Mouse (Mus musculus) T-helper 1 cell (primary cell): ENCODE measurements around the gene Arsg.

Source experiments
- in situ Hi-C: fragments of 300-600 bp; cut with MboI, MseI; formaldehyde crosslinking; loops from one replicate; pipeline ENCODE4 v1.15.1; 2025; ENCODE audit warnings: high pct_unique_total_duplicates

The Arsg gene

DNA sequence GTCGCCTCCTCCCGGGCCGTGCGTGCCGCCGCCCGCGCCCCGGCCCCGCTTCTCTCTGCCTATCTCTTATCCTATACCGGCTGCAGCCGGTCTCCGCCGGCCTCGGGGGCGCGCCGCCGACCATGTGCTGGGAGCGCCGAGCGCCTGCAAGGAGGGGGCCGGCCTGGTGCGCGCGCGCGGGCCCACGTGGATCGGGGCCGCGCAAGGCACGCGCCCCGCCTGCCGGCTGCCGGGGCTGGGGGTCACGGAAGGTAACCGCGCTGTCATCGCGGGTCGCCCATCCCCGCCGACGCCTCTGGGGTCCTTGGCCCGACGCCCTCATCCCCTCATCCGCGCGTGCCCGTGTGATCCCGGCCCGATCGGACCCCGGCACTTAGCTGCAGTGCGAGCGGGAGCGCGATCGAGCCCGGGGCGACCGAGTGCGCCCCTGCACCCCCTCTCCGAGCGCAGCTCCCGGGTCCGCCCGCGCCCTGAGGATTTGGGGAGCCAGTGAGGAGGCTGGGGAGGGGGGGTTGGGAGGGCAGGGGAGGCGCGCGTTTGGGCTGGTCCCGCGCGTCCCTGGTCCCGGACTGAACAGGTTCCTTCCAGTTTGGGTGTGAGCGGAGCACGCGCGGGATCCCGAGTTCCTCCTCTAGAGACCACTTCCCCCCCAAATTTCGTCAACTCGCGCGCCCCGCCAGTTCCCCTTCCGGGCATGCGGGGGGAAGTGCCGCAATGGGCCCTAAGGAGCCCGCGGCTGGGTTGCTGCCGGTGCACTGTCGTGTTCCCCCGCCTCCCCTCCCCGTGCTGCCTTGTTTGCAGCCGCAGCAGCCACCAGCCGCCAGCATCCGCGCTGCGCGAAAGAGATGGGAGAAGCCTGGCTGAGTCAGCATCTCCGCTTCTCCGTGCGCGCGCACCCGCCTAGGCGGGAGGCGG lies at the start of gene Arsg, which contains the start of gene Slc16a6:
Gene Arsg, plus strand, starts transcription at position 204 of the 915 bp plus-strand sequence.
Gene Slc16a6, minus strand, starts transcription at position 428 of the 915 bp plus-strand sequence.
- in situ Hi-C loops: no loop called here

- in situ Hi-C loops: loop anchor here (5.0 to 25.0 kb wide), 2 partner anchors 63 to 513 kb away; partner anchors contain the start of genes Axin2 and Gna13
Observed at GRCm38 (mm10) chr11:109425392-109426271, 47.5 kb upstream of the Arsg start, which contains the start of gene Amz2. Gene Amz2, plus strand, starts transcription at chr11:109425946.

- in situ Hi-C loops: loop anchor here (5.0 to 25.0 kb wide), 2 partner anchors 64 to 514 kb away; partner anchors contain the start of genes Axin2 and Gna13
Observed at GRCm38 (mm10) chr11:109426272-109426586, 46.9 kb upstream of the Arsg start.

DNA sequence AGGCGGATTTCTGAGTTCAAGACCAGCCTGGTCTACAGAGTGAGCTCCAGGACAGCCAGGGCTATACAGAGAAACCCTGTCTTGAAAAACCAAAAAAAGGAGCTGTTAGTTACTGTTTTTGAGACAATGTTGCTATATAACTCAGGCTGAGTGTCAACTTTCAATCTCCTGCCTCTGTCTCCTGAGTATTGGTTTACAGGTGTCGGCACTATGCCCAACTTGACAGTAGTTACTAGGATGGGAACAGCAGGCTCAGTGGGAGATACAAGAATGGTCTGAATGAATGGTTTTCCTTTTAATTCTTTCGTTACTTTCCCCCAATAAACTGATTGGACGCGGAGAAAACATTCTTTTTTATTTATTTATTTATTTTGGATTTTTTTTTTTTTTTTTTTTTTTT lies 45.8 kb upstream of the Arsg start:
- in situ Hi-C loops: loop anchor here (5.0 to 25.0 kb wide), 2 partner anchors 65 to 515 kb away; partner anchors contain the start of genes Axin2 and Gna13

DNA sequence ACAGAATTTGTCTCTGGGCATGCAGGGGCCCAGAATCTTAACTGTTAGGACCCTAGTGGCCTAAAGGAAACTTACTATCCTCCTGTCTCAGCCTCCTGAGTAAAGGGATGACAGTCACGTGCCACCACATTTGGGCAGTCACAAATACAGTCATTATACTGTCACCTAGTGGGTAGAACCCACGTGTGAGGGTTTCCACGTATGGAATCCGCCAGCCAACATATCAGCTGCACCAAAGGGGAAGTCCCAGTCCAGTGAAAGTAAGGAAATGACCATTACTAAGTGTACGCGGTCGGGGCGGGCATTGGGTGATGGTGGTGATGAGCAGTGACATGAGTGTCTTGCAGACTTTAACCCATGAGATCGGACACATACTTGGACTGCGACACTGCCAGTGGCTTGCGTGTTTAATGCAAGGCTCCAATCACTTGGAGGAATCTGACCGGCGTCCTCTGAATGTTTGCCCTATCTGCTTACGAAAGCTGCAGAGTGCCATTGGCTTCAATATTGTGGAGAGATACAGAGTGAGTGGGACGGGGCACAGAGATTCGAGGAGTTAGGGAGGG lies 38.9 kb upstream of the Arsg start:
- in situ Hi-C loops: loop anchor here (25.0 kb wide), 1 partner anchor 522 kb away; the partner anchor contains the start of gene Axin2

DNA sequence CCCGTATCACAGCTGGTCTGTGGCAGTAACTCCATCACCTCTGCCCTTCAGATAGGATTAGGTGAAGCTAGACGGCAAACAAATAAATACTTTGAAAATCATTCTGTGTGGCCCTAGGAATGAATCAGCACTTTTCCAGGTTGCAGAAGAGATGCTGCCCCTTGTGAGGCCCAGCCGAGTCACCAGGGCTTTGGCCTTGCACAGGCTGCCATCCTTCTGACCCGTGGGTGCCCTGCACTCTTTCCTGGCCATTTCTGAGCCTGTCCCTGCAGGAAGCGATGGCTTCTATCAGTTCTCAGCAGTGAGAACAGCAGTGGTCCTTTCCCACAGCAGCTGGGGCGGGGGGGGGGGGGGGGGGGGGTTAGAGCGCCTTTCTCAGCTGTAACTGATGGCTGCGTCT lies 36.3 kb upstream of the Arsg start:
- in situ Hi-C loops: loop anchor here (25.0 kb wide), 1 partner anchor 525 kb away; the partner anchor contains the start of gene Axin2

DNA sequence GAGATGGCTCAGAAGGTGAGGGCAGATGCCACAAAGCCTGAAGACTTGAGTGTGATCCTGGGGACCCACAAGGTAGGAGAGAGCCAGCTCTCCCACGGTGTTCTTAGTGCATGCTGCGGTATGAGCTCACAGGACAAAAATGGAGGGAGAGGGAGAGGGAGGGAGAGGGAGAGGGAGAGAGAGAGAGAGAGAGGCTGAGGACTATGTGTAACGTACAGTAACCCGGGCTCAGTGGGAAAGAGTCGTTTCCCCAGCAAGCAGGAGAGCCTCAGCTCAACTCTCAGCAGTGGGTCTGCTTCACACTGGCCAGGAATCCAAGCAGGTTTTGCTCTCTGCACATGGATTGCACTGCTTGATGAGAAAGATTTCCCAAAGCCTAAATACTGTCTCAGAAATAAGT lies 34.0 kb upstream of the Arsg start:
- in situ Hi-C loops: loop anchor here (25.0 kb wide), 1 partner anchor 527 kb away; the partner anchor contains the start of gene Axin2

GRCm38 (mm10) chr11:109439829-109440340 lies 33.3 kb upstream of the Arsg start:
- in situ Hi-C loops: loop anchor here (5.0 to 25.0 kb wide), 2 partner anchors 123 to 528 kb away; partner anchors contain the start of gene Axin2

DNA sequence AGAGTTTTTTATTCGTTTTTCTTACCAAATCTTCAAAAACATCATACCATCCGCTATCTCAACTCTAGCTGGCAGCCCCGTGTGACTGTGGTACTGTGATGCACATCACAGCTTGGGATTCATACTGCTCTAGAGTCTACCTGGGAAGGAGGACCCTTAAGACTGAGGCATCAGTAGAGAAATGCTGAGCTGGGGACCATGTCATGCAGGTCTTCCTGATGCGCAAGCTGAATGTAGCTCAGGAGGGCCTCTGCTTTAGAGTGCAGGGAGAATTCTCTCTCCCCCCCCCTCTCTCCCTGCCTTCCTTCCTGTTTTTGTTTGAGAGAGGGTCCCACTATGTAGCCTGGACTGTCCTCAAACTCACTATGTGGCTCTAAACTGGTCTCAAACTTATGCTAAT lies 32.5 kb upstream of the Arsg start:
- in situ Hi-C loops: loop anchor here (5.0 to 25.0 kb wide), 2 partner anchors 123 to 528 kb away; partner anchors contain the start of gene Axin2

GRCm38 (mm10) chr11:109441119-109441518 lies 32.1 kb upstream of the Arsg start:
- in situ Hi-C loops: loop anchor here (5.0 to 25.0 kb wide), 2 partner anchors 124 to 529 kb away; partner anchors contain the start of gene Axin2

DNA sequence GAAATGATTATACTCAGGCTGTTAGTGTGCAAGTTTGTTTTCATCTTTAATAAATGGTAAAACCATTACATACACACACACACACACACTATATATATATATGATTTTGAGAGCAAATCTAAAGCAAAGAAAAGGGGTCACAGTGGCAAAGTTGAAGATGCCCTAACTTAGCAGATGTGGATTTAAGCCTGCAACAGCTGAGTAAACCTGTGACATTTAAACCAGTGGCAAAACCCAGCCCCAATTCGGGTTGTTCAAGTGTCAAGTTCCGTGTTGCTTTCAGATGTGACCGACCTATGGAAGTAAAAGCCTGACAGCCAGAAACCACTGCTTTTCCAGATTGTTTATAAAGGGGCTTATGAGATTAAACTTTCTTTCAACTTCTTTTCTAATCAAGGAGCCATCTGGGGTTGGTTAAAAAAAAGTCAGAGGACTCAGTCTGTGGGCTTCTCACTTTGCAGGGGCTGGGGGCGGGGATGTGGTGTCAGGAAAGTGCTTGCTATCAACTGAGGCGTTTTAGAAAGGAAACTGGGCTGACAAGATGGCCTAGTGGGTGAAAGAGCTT lies 30.9 kb upstream of the Arsg start:
- in situ Hi-C loops: loop anchor here (5.0 to 25.0 kb wide), 2 partner anchors 125 to 530 kb away; partner anchors contain the start of gene Axin2

- in situ Hi-C loops: loop anchor here (5.0 to 25.0 kb wide), 2 partner anchors 126 to 531 kb away; partner anchors contain the start of gene Axin2
Observed at GRCm38 (mm10) chr11:109443468-109444263, 29.5 kb upstream of the Arsg start.

- in situ Hi-C loops: loop anchor here (5.0 to 25.0 kb wide), 2 partner anchors 127 to 532 kb away; partner anchors contain the start of gene Axin2
Observed at GRCm38 (mm10) chr11:109444600-109444999, 28.6 kb upstream of the Arsg start.

DNA sequence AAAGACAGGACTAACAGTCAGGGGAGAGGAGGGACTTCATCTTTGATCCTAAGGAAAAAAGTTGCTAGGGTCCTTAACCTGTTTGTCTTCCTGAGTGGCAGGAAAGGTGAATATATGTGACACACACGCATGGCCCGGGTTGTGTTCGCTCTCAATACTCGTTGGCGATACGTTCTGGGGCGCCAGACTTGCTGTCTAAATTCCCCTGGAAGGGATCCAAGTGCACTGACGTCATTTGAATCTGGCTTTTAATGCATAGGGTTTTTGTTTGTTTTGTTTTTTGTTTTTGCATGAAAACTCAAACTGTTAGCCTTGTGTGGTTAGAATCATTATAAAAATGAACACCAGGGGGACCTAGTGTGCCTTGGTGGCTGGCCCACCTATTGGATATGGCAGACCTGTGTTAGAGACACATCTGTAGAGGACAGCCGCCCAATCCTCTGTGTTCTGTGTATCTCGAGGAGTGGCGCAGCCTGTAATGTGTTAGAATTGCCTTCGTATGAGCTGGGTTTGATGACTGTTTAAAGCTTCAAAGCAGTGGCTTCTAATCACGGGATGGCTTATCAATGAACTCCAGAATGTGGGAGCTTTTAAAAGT lies 27.6 kb upstream of the Arsg start:
- in situ Hi-C loops: loop anchor here (5.0 to 25.0 kb wide), 4 partner anchors 142 to 533 kb away; partner anchors contain the start of gene Axin2

- in situ Hi-C loops: no loop called here
Observed at GRCm38 (mm10) chr11:109451169-109451568, 22.0 kb upstream of the Arsg start.

DNA sequence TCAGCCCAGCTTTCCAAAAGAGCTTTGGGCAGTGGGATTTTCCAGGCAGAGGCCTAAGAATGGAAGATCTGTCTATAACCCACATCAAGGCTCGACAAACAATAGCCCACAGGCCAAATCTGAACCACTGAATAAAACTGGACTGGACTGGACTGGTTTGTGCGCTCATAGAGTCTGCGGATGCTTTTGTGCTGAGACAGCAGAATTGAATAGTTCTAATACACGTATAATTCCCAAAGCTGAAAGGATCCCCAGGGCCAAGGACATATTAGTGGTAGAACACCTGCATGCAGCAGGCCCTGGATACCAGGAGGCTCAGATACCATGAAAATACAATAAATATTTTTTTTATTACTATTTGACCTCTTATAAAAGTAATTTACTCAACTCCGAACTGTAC lies 16.9 kb upstream of the Arsg start:
- in situ Hi-C loops: no loop called here

DNA sequence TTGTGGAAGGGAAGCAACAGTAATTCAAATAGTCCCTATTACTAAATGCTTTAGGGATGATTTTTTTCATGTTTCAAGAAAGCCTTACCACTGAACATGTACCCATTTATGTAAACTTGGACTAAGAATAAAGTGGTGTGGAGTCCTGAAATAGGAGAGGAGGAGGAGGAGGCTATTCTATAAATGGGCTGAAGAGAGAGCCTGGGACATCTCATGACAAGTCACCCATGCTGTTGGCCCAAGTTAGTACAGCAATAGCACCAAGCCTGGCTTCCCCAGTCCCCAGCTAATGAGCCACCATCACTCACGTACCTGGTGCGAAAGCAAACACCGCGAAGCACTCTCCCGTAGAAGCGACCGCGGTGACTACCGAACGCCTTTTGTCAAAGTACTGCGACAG lies 15.0 kb upstream of the Arsg start:
- in situ Hi-C loops: no loop called here

- in situ Hi-C loops: no loop called here
Observed at GRCm38 (mm10) chr11:109460586-109460985, 12.6 kb upstream of the Arsg start.

DNA sequence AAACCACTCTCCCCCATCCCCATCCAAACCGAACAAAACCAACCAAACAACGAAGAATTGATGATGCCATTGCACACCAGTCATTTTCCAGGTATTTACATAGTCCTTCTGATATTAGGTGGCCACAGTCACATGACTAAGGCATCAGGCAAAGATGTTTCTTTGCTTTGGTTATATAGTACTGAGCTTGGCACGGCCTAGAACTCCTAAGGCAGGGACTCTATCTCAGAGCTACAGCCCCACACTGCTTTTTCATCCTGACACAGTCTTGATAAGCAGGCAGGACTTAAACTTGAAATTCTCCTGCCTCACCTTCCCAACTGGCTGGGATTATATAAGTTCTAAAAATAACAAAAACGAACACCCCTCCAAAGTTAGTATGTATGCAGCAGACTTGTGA lies 8.1 kb upstream of the Arsg start:
- in situ Hi-C loops: no loop called here
